Mouse (Mus musculus) lung, postnatal 0 days (tissue): ENCODE data around the gene Hist1h2ag.

Experiments used
- CTCF ChIP-seq: IDR thresholded peaks from 2 replicates; pipeline ENCODE4 v1.5.1; 2016; ENCODE audit warnings: antibody characterized with exemption, mild to moderate bottlenecking
- EP300 ChIP-seq: IDR thresholded peaks from 2 replicates; pipeline ENCODE4 v1.6.1; 2016; ENCODE audit warnings: antibody characterized with exemption, mild to moderate bottlenecking, control low read depth

DNA sequence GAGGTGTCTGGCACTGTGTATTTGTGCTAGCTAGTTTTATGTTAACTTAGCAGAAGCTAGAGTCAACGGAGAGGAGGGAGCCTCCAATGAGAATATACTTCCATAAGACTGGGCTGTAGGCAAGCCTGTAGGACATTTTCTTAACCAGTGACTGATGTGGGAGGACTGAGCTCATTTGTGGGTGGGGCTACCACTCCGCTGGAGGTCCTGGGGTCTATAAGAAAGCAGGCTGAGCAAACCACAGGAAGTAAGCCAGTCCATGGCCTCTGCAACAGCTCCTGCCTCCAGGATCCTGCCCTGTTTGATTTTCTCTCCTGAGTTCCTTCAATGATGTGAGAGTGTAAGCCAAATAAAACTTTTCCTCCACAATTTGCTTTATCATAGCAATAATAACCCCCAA is 2.6 kb upstream of the Hist1h2ag start:
- no peak for TF ChIP-seq CTCF
- no peak for TF ChIP-seq EP300
